Mouse (Mus musculus) spleen, adult 2 months (tissue): ENCODE data around the gene Tmem131.

Experiments
- CTCF ChIP-seq: fragments of 200-500 bp; IDR thresholded peaks from 2 replicates; pipeline ENCODE4 v1.5.1; 2011; ENCODE audit warnings: mild to moderate bottlenecking, inconsistent platforms; ENCODE audit not compliant: insufficient read depth, insufficient read length, insufficient replicate concordance; ENCODE audit errors: extremely low read depth
- POLR2A ChIP-seq: fragments of 200-500 bp; IDR thresholded peaks from 2 replicates; pipeline ENCODE4 v1.6.1; 2011; ENCODE audit warnings: low read depth, low read length, inconsistent platforms

DNA sequence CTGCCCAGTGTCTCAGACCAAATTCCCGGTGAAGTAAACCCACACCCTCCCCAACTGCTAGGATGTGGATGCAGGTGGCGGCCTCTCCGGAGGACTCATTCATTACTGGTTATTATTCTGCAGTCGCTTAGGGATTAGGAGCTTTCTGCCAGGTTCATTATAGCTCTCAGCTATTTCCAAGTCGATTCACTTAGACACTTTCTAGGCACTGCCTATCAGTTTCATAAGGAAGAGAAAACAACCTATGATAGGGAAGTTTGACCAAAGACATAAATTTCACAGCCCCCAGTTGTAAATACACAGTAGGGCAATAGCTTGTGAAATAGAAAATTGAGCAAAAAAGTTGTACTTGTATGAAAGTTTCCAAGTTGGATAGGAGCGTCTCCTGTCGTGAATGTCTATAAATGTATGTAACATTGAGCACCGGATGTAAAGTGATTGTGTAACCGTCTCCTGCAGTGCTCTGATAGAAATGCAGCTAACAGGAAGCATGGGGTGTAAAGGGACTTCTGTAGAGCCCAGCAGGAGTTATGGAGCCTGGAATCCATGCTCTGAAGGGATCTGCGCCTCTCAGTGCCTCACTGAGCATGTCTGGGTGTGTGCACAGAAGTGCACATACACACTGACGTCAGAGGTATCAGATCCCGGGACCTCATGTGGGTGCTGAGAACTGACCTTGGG lies 107.1 kb downstream of the Tmem131 start:
- TF ChIP-seq CTCF (no peak), POLR2A (no peak)
